Mouse (Mus musculus): ENCODE results near the gene Ipo8.

The Ipo8 gene

DNA sequence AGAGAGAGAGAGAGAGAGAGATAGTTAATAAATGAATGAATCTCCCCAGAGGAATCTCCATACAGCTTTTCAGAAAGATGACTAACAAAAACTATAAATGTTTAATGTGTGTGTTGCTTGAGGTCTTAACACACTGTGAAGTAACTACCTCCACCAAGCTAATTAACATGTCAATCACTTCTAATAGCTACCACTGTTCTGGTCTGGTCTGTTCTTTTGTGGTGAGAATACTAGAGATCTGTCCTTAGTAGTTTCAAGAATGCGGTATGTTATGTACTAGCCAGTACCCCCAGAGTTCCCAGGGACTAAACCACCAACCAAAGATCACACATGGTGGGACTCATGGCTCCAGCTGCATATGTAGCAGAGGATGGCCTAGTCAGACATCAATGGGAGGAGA lies 74.7 kb downstream of the Ipo8 start:
- no peak for DNase-seq

DNA sequence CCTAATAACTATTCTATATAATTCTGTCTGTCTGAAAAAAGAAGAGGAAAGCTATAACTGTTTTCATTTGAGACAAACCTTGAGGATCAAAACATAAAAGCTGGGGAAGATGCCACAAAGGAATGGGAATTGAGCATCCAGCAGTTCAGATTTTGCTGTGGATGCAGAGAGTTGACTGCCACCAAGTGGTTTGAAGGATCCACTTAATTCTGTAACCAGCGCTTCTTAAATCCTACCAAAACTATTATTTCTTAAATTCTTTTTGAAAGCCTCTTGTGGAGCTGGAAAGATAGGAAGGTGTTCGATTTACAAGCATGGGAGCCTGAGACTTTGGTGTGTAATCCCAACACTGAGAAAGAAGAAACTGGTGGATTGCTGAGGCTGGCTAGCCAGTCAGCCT lies 79.9 kb downstream of the Ipo8 start:
- no peak for DNase-seq

DNA sequence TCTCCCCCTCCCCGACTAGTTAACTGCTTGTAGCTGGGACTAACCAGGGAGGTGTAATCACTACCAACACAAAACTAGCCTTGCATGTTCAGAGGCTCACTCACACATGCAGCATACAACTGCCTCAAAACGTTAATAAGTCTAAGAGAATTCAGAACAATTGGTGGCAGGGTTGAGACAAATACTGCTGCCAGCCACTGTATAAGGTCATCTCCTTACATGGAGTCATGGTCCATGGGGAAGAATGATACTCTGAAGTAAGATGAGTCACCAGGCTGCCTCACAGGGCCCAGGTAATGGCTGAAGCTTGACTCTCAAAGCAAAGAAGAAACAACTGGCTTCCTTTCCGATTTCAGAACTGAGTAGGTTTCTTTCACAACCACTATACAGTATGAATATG lies 81.1 kb downstream of the Ipo8 start:
- no peak for DNase-seq

DNA sequence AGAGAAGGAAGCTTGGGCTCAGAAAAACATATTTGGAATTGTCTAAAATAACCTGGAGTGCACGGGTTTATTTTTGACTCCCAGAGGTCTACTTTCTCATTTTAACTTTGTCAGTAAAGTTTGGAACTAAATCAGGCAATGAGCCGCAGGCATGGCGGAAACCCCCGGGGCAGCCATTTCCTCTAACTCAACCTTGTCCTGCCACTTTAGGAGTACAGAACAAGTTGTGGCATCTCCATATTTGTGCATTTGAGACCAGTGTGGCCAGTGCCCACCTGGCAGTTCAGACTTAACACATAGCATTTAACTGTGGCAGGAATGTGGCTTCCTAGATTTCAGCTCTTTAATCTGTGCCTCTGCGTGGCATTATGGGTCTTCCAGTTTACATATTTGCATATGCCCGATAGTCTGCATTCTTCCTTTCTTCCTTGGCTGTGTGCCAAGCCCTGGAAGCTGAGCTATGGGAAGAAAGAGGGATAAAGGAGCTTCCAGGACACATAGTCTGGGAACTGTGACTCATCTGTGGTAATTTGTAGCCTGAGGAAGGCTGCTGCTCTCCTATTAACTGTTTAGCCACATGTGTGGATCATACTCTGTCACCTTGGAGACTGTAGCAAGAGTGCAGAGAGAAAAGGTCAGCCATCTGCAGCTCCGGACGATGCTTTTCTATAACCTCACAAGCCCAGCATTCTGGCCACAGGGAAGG lies 90.6 kb downstream of the Ipo8 start:
- DNase-seq: no peak

DNA sequence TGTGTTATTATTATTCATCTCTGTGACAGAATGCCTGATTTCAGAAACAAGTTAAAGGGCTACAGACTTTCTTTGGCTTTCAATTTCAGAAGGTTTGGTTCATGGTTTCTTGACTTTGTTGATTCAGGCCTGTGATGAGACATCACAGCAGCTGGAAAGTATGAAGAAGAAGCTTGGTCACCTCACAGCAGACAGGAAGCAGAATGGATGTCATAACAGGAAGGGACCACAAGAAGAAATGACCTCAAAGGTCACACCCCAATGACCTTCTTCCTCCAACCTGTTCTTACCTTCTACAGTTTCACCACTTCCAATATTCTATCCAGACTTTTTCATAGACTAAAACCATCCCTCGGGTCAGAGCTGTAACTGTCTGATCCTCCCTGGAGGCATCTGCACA lies 94.9 kb downstream of the Ipo8 start:
- no peak for DNase-seq

DNA sequence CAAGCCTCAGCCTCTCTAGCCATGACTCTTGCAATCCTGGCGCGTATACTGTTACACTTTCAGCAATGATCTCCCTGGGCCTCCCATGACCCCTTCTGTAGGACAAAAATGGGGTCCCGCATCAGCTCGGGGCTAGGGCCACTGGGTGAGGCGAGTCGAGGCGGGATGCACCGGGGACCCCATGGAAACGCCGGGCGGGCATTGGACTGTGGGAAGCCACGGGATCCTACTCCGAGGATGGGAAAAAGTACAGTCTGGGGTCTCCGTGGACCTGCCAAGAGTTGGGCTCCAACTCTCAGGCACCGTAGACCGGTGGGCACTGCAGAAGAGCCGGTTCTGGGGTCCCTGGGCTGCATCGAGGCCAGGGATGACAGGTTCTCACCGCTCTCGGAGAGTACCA lies 97.3 kb downstream of the Ipo8 start:
- DNase-seq: no peak

DNA sequence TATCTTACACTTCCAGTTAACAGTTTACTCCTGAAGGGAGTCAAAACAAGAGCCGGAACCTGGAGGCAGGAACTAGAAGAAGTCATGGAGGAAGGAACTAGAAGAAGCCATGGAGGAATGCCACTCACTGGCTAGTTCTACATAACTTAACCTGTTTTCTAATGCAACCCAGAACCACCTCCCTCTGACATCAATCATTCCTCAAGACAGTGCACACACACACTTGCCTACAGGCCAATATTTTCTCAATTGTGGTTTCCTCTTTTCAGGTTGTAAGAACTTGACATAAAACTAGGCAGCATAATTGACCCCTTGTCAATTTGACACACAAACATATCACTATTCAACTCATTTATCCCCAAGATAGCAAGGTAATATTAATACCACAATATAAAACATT lies 98.3 kb downstream of the Ipo8 start:
- DNase-seq: no peak

DNA sequence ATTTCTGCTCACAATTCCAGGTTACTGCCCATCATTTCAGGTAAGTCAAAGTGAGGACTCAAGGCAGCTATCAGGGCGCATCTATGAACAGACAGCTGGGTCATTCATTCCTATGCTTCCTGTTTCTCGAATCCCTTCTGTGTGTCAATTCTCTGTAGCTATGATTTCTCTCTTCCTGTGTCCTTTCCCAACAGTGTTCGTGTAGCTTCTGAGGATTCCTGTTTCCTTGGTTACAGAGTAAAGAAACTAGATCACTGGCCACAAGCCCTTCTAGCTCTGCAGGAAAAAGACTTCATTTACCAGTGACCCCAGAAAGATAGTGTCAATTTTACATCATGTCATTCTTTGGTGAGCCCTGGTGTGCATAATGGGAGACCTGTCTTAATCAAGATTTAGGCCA lies 102.7 kb downstream of the Ipo8 start:
- DNase-seq: no peak

DNA sequence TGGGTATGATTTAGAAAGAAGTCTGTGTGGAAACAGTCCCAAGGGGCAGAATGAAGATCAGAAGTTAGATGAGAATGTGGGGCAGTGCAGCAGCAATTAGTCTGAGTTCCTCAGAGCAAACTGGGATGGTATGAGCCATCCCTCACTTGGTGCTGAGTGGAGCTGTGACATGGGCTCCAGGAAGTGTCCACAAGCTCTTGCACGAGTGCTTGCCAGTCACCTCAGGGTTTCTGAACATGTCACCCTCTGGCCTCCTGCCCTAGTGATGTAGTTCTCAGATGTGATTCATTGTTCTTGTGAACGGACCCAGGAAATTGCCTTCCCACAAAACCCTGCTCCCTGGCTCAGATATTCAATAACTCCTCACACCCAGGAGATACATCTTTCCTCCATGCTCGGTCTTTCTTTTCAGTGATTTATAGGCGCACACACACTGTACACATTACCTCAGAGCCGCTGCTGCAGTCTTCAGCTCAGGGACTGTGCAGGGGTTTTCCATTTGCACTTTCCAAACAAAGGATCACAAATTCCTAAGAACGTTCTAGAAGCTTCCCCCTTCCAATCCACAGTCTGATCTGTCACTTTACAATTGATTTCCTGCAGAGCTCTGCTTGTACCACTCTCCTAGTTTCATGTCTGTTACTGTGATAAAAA lies 103.3 kb downstream of the Ipo8 start:
- no peak for DNase-seq

DNA sequence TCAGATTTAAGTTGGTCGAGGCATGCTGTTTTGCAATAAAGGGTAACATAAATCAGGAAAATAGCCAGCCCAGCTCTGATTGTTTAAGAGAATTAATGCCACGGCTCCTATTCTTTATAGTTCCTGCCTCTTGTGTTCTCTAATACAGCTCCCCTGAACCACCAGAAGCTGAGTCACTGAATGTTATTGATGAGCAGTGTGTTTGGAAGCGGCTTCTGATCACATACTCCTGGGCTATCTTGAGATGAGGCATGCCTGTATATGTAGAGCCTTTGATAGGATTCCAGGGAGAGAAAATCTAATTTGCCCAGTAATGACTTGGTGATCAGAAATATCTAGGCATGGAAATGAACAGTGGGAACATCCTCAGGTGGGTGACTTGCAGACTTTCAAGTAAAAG lies 106.8 kb downstream of the Ipo8 start:
- DNase-seq: no peak

Data from kidney, adult 8-10 months (tissue).